Mouse (Mus musculus) bone marrow, adult 2 months (tissue): ENCODE data around the gene Mast4.

Experiments used
- CTCF ChIP-seq: fragments of 200-500 bp; IDR thresholded peaks from 2 replicates; pipeline ENCODE4 v1.5.1; 2011; ENCODE audit warnings: low read length, control low read depth; ENCODE audit not compliant: control insufficient read depth, insufficient read depth
- POLR2A ChIP-seq: fragments of 200-500 bp; IDR thresholded peaks from 2 replicates; pipeline ENCODE4 v1.6.1; 2011; ENCODE audit warnings: low read depth, mild to moderate bottlenecking, control low read depth, low read length, borderline replicate concordance; ENCODE audit not compliant: control insufficient read depth

- TF ChIP-seq POLR2A (no peak), CTCF (no peak)
These were observed 255.5 kb downstream of the Mast4 start for GRCm38 (mm10) chr13:103078815-103079214.
